Comparison of ENCODE assay signal across 1 mouse cellular context in genomic region chr10:128548947-128549681, GRCm38 (mm10).
A peak's percentile ranks its signal among the peaks of the same experiment; 100 is the strongest.
TF ChIP-seq lines count a peak whose summit lies in the region.

Gene Rpl41, minus strand, starts transcription at chr10:128549305.

TF ChIP-seq in MEL, 35 proteins besides CTCF, POLR2A, EP300 and RAD21 (continued from another document):
- no peak for TF ChIP-seq USF2 (IDR thresholded peaks at IDR 0.05; ENCODE audit: borderline replicate concordance in 1 of 2, insufficient read depth in 1 of 2, low read depth in 1 of 2, low read length in 2 of 2)
- no peak for TF ChIP-seq JUND (IDR thresholded peaks at IDR 0.05; ENCODE audit: low read depth, low read length)
- peak; percentile 73; the same call in 1 of the 2 replicates for TF ChIP-seq ZKSCAN1 (IDR thresholded peaks at IDR 0.05; ENCODE audit: low read depth, low read length)
- TF ChIP-seq MAX (IDR thresholded peaks at IDR 0.05; ENCODE audit: low read length): 0 out of 2 replicates have a peak, but pooled peaks have one; percentile 39
- peak; percentile 57 for TF ChIP-seq TAL1 (IDR thresholded peaks at IDR 0.05; ENCODE audit: low read length)
- TF ChIP-seq NELFE (IDR thresholded peaks at IDR 0.05; ENCODE audit: low read depth, low read length): peak; percentile 100
